Mouse (Mus musculus): ENCODE data around the gene Slc11a1. TPM values are rescaled to one million over a fixed set of nuclear protein-coding genes. Genes with fewer than 3 reads are reported as not detected.

Slc11a1 gene
- polyA plus RNA-seq, 1 experiment from 2014 or later = 2.7 TPM

- Histone ChIP-seq H3K27me3 (no peaks in the 10 kb centered on the region), H3K4me3 (no peak overlapping the region), H3K27ac (replicated peaks) (no peak overlapping the region), H3K9me3 (no peaks in the 10 kb centered on the region), H3K36me3 (0 out of 2 replicates have a peak, but pooled peaks cover under 1% of the 10 kb centered on the region), H3K4me2 (no peak overlapping the region), H3K4me1 (replicated peaks) (peaks cover 16% of the 10 kb centered on the region), H3K9ac (no peak overlapping the region)
- ATAC-seq (ENCODE audit: low read depth) = no peak
- 86% methylated on average over 3 of the region's 3 CpGs for WGBS
These were observed 25.5 kb downstream of the Slc11a1 start for GRCm38 (mm10) chr1:74400531-74400930.

GRCm38 (mm10) chr1:74401015-74401702 is 26.2 kb downstream of the Slc11a1 start:
- H3K9ac ChIP-seq = no peak overlapping the region
- 57% methylated on average over 16 of the region's 16 CpGs for WGBS
- H3K4me3 ChIP-seq = no peak overlapping the region
- no peak for ATAC-seq (ENCODE audit: low read depth)
- H3K9me3 ChIP-seq = no peaks in the 10 kb centered on the region
- H3K4me2 ChIP-seq = no peak overlapping the region
- H3K36me3 ChIP-seq = no peaks in the 10 kb centered on the region
- H3K27ac ChIP-seq (replicated peaks) = no peak overlapping the region
- H3K4me1 ChIP-seq (replicated peaks) = peaks cover 16% of the 10 kb centered on the region
- H3K27me3 ChIP-seq = no peaks in the 10 kb centered on the region

- Histone ChIP-seq H3K9ac (no peak overlapping the region), H3K4me2 (no peak overlapping the region), H3K9me3 (no peaks in the 10 kb centered on the region), H3K4me1 (replicated peaks) (no peaks in the 10 kb centered on the region), H3K27ac (replicated peaks) (no peak overlapping the region), H3K36me3 (no peaks in the 10 kb centered on the region), H3K27me3 (no peaks in the 10 kb centered on the region), H3K4me3 (no peak overlapping the region)
- no peak for ATAC-seq (ENCODE audit: low read depth)
- 94% methylated on average over 4 of the region's 4 CpGs for WGBS
These were observed 29.2 kb downstream of the Slc11a1 start for GRCm38 (mm10) chr1:74404206-74404605.

GRCm38 (mm10) chr1:74408589-74409504 is 33.9 kb downstream of the Slc11a1 start, which contains the start of gene Vil1:
TSS of gene Vil1 (plus strand) at chr1:74409376.
- Histone ChIP-seq H3K4me2 (no peak within 1 kb of the TSS), H3K4me3 (no peak within 1 kb of the TSS), H3K9me3 (no peaks in the 10 kb centered on the region), H3K36me3 (no peaks in the 10 kb centered on the region), H3K9ac (no peak within 1 kb of the TSS), H3K4me1 (replicated peaks) (no peaks in the 10 kb centered on the region), H3K27me3 (no peaks in the 10 kb centered on the region), H3K27ac (replicated peaks) (no peak within 1 kb of the TSS)
- no peak for ATAC-seq (ENCODE audit: low read depth)
- WGBS = 28% methylated on average over 14 of the region's 15 CpGs

GRCm38 (mm10) chr1:74411753-74412325 is 36.8 kb downstream of the Slc11a1 start:
- Histone ChIP-seq H3K9me3 (no peaks in the 10 kb centered on the region), H3K4me3 (no peak overlapping the region), H3K9ac (no peak overlapping the region), H3K4me2 (no peak overlapping the region), H3K4me1 (replicated peaks) (no peaks in the 10 kb centered on the region), H3K27ac (replicated peaks) (no peak overlapping the region), H3K27me3 (no peaks in the 10 kb centered on the region), H3K36me3 (no peaks in the 10 kb centered on the region)
- ATAC-seq (ENCODE audit: low read depth) = no peak
- WGBS = 70% methylated on average over 2 of the region's 2 CpGs

- Histone ChIP-seq H3K27ac (replicated peaks) (no peak overlapping the region), H3K36me3 (no peaks in the 10 kb centered on the region), H3K4me2 (no peak overlapping the region), H3K4me1 (replicated peaks) (no peaks in the 10 kb centered on the region), H3K27me3 (no peaks in the 10 kb centered on the region), H3K4me3 (no peak overlapping the region), H3K9ac (no peak overlapping the region), H3K9me3 (no peaks in the 10 kb centered on the region)
- ATAC-seq (ENCODE audit: low read depth) = no peak
- WGBS = 83% methylated on average over 8 of the region's 8 CpGs
These were observed 37.7 kb downstream of the Slc11a1 start for GRCm38 (mm10) chr1:74412711-74413110.

GRCm38 (mm10) chr1:74415143-74415542 is 40.1 kb downstream of the Slc11a1 start:
- 44% methylated on average over 4 of the region's 4 CpGs for WGBS
- ATAC-seq (ENCODE audit: low read depth) = no peak
- no peak overlapping the region for H3K27ac ChIP-seq (replicated peaks)

GRCm38 (mm10) chr1:74418747-74419439 is 43.9 kb downstream of the Slc11a1 start:
- Histone ChIP-seq H3K4me1 (replicated peaks) (peaks cover 4% of the 10 kb centered on the region; the same call in 1 of the 2 replicates), H3K27ac (replicated peaks) (no peak overlapping the region), H3K4me2 (no peak overlapping the region), H3K9me3 (no peaks in the 10 kb centered on the region), H3K4me3 (no peak overlapping the region), H3K27me3 (no peaks in the 10 kb centered on the region), H3K36me3 (no peaks in the 10 kb centered on the region), H3K9ac (no peak overlapping the region)
- no peak for ATAC-seq (ENCODE audit: low read depth)
- 77% methylated on average over 17 of the region's 17 CpGs for WGBS

More at GRCm38 (mm10) chr1:74415143-74415542, 40.1 kb downstream of the Slc11a1 start:
- Histone ChIP-seq H3K4me1 (replicated peaks) (no peaks in the 10 kb centered on the region), H3K4me3 (no peak overlapping the region), H3K36me3 (no peaks in the 10 kb centered on the region), H3K27me3 (no peaks in the 10 kb centered on the region), H3K4me2 (no peak overlapping the region), H3K9ac (no peak overlapping the region), H3K9me3 (no peaks in the 10 kb centered on the region)

GRCm38 (mm10) chr1:74419440-74419794 is 44.4 kb downstream of the Slc11a1 start:
- Histone ChIP-seq H3K27me3 (no peaks in the 10 kb centered on the region), H3K4me1 (replicated peaks) (peaks cover 4% of the 10 kb centered on the region; the same call in 1 of the 2 replicates), H3K4me3 (no peak overlapping the region), H3K9ac (no peak overlapping the region), H3K36me3 (no peaks in the 10 kb centered on the region), H3K4me2 (no peak overlapping the region), H3K27ac (replicated peaks) (no peak overlapping the region), H3K9me3 (no peaks in the 10 kb centered on the region)
- WGBS = 77% methylated on average over 9 of the region's 9 CpGs
- no peak for ATAC-seq (ENCODE audit: low read depth)

GRCm38 (mm10) chr1:74423147-74423546 is 48.2 kb downstream of the Slc11a1 start:
- Histone ChIP-seq H3K4me3 (no peak overlapping the region), H3K4me2 (no peak overlapping the region), H3K27me3 (no peaks in the 10 kb centered on the region), H3K27ac (replicated peaks) (no peak overlapping the region), H3K9me3 (no peaks in the 10 kb centered on the region), H3K9ac (no peak overlapping the region), H3K36me3 (no peaks in the 10 kb centered on the region), H3K4me1 (replicated peaks) (peaks cover 4% of the 10 kb centered on the region; the same call in 1 of the 2 replicates)
- WGBS = 42% methylated on average over 8 of the region's 8 CpGs
- ATAC-seq (ENCODE audit: low read depth) = no peak

- Histone ChIP-seq H3K27ac (replicated peaks) (no peak overlapping the region), H3K4me1 (replicated peaks) (peaks cover 4% of the 10 kb centered on the region; the same call in 1 of the 2 replicates), H3K4me3 (no peak overlapping the region), H3K27me3 (no peaks in the 10 kb centered on the region), H3K9ac (no peak overlapping the region), H3K9me3 (no peaks in the 10 kb centered on the region), H3K4me2 (no peak overlapping the region), H3K36me3 (no peaks in the 10 kb centered on the region)
- no peak for ATAC-seq (ENCODE audit: low read depth)
- WGBS = 81% methylated on average over 7 of the region's 7 CpGs
These were observed 50.9 kb downstream of the Slc11a1 start for GRCm38 (mm10) chr1:74425845-74426244.
